Comparison of ENCODE assay signal across 8 mouse cellular contexts in the genomic region with DNA sequence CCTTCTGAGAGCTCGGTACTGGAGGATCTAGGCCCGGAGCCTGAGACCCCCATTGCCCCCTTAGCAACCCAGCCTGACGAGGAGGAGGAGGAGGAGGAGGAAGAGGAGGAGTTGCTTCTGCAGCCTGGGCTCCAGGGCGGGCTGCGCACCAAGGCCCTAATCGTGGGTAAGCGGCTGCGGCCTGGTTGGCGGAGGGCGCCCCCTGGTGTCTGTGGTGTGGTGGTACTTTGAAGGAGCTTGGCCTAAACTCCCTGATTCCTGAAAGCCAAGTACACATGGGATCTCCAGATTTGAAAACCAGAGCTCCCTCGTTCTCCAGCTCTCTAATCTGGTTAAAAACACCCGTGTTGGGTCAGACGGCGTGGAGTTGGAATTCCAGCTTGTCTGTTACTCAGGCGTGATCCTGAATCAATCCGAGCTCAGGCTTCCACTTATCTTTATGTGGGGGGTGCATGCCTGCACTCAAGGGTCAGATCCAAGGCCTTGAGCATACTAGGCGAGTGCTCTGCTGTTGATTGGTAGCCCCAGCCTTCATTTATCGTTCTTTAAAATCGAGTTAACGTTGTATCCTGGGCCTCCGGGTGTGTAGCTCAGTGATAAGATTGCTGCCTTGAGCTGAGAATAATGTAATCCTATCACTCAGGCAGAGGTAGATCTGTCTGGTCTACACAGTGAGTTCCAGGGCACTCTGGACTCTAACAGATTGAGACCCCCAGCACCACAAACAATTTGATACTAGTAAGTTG. TPM values are rescaled to one million over a fixed set of nuclear protein-coding genes. Genes with fewer than 3 reads are reported as not detected.
DNase-seq lines count a peak whose midpoint lies in the region; ATAC-seq lines count a peak whose summit lies in the region.

No protein-coding gene starts in this region.

- intact Hi-C loops in left cerebral cortex, postnatal 25 days (cut with DNase I) = loop anchor here (2.0 to 5.0 kb wide), 2 partner anchors 37 to 137 kb away; no protein-coding TSS in a partner anchor

- ATAC-seq in common myeloid progenitor, adult 5-6 weeks (replicated peaks; ENCODE audit: low read depth, poor library complexity, severe bottlenecking) = peak; percentile 54

- peak; percentile 83 for DNase-seq in adipocyte (ENCODE audit: low spot score)
- peak; percentile 71 to 80 for DNase-seq in gastrocnemius, adult 8-10 months (ENCODE audit: low spot score in 2 of 2)
- peak; percentile 90 for DNase-seq in induced T-regulatory cell, adult 2 months (ENCODE audit: low read depth)
- peak; percentile 79 to 83 for DNase-seq in left cerebral cortex, postnatal 25 days (ENCODE audit: low spot score in 2 of 2)
- DNase-seq in mesoderm, embryonic 11.5 days (ENCODE audit: low read depth, low spot score) = peak; percentile 85
- DNase-seq in right cerebral cortex, postnatal 36 days (ENCODE audit: low spot score in 2 of 2) = peak; percentile 68 to 72
- peak; percentile 84 to 89 for DNase-seq in urinary bladder, postnatal 36 days (ENCODE audit: low spot score in 2 of 2)

RNA-seq across cellular contexts. Expression of a gene that starts 5.7 kb away (rescaled TPM):
- total RNA-seq in common myeloid progenitor, adult 5-6 weeks (2017) = 42.3 and 52.4 TPM in 2 replicates
- 10 to 100 TPM; 13.5 to 16.8 (median 16.0) TPM for total RNA-seq in gastrocnemius, adult 8-10 months (2022)
- total RNA-seq in left cerebral cortex, postnatal 25 days (2021) = 10 to 100 TPM; 29.5 to 32.4 TPM

RNA-seq across cellular contexts. Expression of a gene that starts 8.6 kb away (rescaled TPM):
- 11.3 and 24.0 TPM in 2 replicates for total RNA-seq in common myeloid progenitor, adult 5-6 weeks (2017)
- total RNA-seq in gastrocnemius, adult 8-10 months (2022) = 1 to 10 TPM; 2.4 to 4.7 (median 3.3) TPM
- total RNA-seq in left cerebral cortex, postnatal 25 days (2021) = 1 to 10 TPM; 8.3 to 8.7 TPM

RNA-seq across cellular contexts. Expression of a gene that starts 12.8 kb away (rescaled TPM):
- 55.1 and 58.3 TPM in 2 replicates for total RNA-seq in common myeloid progenitor, adult 5-6 weeks (2017)
- total RNA-seq in gastrocnemius, adult 8-10 months (2022) = 1 to 10 TPM in 2 of 4 experiments, under 1 TPM in 2; 0.52 to 2.6 (median 1.4) TPM
- total RNA-seq in left cerebral cortex, postnatal 25 days (2021) = 1 to 10 TPM; 3.2 to 3.6 TPM

RNA-seq across cellular contexts. Expression of a gene that starts 23.3 kb away (rescaled TPM):
- total RNA-seq in common myeloid progenitor, adult 5-6 weeks (2017) = 6.3 and 10.9 TPM in 2 replicates
- 10 to 100 TPM; 52.7 to 68.7 (median 62.6) TPM for total RNA-seq in gastrocnemius, adult 8-10 months (2022)
- 10 to 100 TPM; 55.4 to 59.6 TPM for total RNA-seq in left cerebral cortex, postnatal 25 days (2021)

RNA-seq across cellular contexts. Expression of a gene that starts 32.6 kb away (rescaled TPM):
- total RNA-seq in common myeloid progenitor, adult 5-6 weeks (2017) = 27.0 and 39.0 TPM in 2 replicates
- total RNA-seq in gastrocnemius, adult 8-10 months (2022) = 1 to 10 TPM; 3.2 to 5.0 (median 4.0) TPM
- 10 to 100 TPM in 1 of 2 experiments, 1 to 10 TPM in 1; 9.7 to 12.0 TPM for total RNA-seq in left cerebral cortex, postnatal 25 days (2021)

Comparison
In these comparisons a context has a peak if more than half of its experiments do, and no peak if none do; other contexts are left out.
1. Peak in every context shown above with its lines: DNase-seq and ATAC-seq.
2. RNA of a gene that starts 12.8 kb away (total RNA-seq): 55.1 to 58.3 TPM in common myeloid progenitor, adult 5-6 weeks; 3.2 to 3.6 TPM in left cerebral cortex, postnatal 25 days and 0.52 to 2.6 TPM in gastrocnemius, adult 8-10 months; every median in the first group is over 10 times any median in the second.